Mouse (Mus musculus): ENCODE data around the gene Rab30. TPM values are rescaled to one million over a fixed set of nuclear protein-coding genes. Genes with fewer than 3 reads are reported as not detected.

Rab30 gene
- polyA plus RNA-seq, 1 experiment from 2014 or later: 4.0 TPM

DNA sequence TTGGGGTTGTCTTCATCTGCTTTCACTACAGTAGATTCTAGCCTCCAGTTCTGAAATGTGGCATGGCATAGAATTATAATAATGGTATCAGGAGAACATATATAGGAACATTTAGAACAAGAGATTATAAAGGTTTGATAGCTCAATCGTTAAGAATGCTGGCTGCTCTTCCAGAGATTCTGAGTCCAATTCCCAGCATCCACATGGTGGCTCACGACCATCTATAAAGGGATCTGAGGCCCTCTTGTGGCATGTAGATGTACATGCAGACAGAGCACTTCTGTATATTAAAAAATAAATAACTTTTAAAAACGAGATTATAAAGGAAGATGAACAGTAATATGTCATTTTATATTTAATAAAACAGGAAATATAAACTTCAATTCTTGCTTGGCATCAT lies 152.1 kb downstream of the Rab30 start:
- Histone ChIP-seq H3K9me3 (ENCODE audit: low read length) (no peaks in the 10 kb centered on the region), H3K27me3 (replicated peaks; ENCODE audit: insufficient read depth, low read length) (no peaks in the 10 kb centered on the region), H3K4me1 (ENCODE audit: insufficient read depth, low read depth, low read length) (no peaks in the 10 kb centered on the region), H3K4me3 (ENCODE audit: low read depth, low read length) (no peak overlapping the region), H3K27ac (ENCODE audit: low read length) (no peak overlapping the region), H3K9ac (replicated peaks; ENCODE audit: low read depth) (no peak overlapping the region), H3K36me3 (ENCODE audit: insufficient read depth, low read length) (no peaks in the 10 kb centered on the region), H3K4me2 (replicated peaks; ENCODE audit: low read depth, low read length) (no peak overlapping the region)
- peak; percentile 66 for TF ChIP-seq CTCF (IDR thresholded peaks at IDR 0.05)
- no peak for TF ChIP-seq EP300 (IDR thresholded peaks at IDR 0.05)
- DNase-seq (ENCODE audit: low spot score) (peak; percentile 42), ATAC-seq (no peak)
- 34% methylated on average over 3 of the region's 3 CpGs for WGBS

Other genes with a start within 250 kb of the Rab30 start
- gene Ccdc90b, start 180.5 kb upstream of the Rab30 start, polyA plus RNA-seq (2015; fragmentation: Nextera tagmentation; extraction: Ambion mirVana): 36.9 and 41.2 TPM in 2 replicates
- 6.5 and 8.6 TPM in 2 replicates for gene Ankrd42, start 104.5 kb upstream of the Rab30 start, polyA plus RNA-seq (2015; fragmentation: Nextera tagmentation; extraction: Ambion mirVana)
- 17.4 and 20.0 TPM in 2 replicates for gene Pcf11, start 71.7 kb upstream of the Rab30 start, polyA plus RNA-seq (2015; fragmentation: Nextera tagmentation; extraction: Ambion mirVana)
- 1.1 and 1.5 TPM in 2 replicates for gene Ddias, start 132.6 kb downstream of the Rab30 start, polyA plus RNA-seq (2015; fragmentation: Nextera tagmentation; extraction: Ambion mirVana)
- 30.0 and 34.9 TPM in 2 replicates for gene Prcp, start 132.9 kb downstream of the Rab30 start, polyA plus RNA-seq (2015; fragmentation: Nextera tagmentation; extraction: Ambion mirVana)

All from lung, postnatal 0 days (tissue).